Mouse (Mus musculus) left cerebral cortex, adult 2 months (tissue): ENCODE measurements around the gene Osm. TPM values are rescaled to one million over a fixed set of nuclear protein-coding genes. Genes with fewer than 3 reads are reported as not detected.

Source experiments
- DNase-seq, 2 experiments: peaks; one replicate each; pipeline ENCODE4 v3.0.0; 2021 to 2022; ENCODE audit warnings: low spot score in 2 of 2, mixed read lengths in 1 of 2; ENCODE audit errors: extremely low spot score in 1 of 2
- H3K27ac ChIP-seq: fragments of 200-600 bp; 2 replicates; pipeline ENCODE4 v1.8.1; 2022
- H3K4me3 ChIP-seq: fragments of 200-600 bp; 2 replicates; pipeline ENCODE4 v1.8.1; 2022
- CTCF ChIP-seq: fragments of 200-600 bp; IDR thresholded peaks from 2 replicates; pipeline ENCODE4 v1.8.1; 2022; ENCODE audit warnings: antibody characterized with exemption, mild to moderate bottlenecking, moderate library complexity
- intact Hi-C: fragments of 180-260 bp; cut with DNase I; formaldehyde crosslinking; loops from one replicate; pipeline ENCODE4 v1.15.1; 2025
- total RNA-seq, 2 experiments: library from RNA; stranded (reverse); gene quantifications; 2 replicates each; pipeline ENCODE4 v1.2.3; 2021

Gene Osm
- total RNA-seq, 2 experiments from 2014 or later, result not detected

GRCm38 (mm10) chr11:4228463-4228862 lies 7.8 kb upstream of the Osm start:
- Histone ChIP-seq H3K4me3 (no peak overlapping the region), H3K27ac (no peak overlapping the region)
- no peak for TF ChIP-seq CTCF
- no peak for DNase-seq
- intact Hi-C loops, result no loop called here

DNA sequence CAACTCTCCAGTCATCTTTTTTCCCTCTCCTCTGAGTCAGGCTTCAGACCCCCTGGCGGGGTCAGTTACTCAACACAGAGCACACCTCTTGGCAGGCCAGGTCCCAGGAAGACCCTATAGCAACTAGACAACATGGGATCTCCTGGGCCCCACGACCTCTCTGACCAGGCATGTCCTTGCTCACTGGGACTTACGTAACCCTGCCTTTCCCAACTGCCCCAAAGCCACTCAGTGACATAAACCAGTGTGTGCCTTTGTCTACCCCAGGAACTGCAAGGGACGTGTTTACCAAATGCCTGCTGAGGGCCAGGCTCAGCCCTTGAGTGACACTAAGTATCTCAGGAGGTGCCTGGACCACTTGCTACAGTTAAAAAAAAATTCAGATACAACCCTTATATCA lies 6.4 kb upstream of the Osm start:
- intact Hi-C loops, result no loop called here
- H3K27ac ChIP-seq, result no peak overlapping the region
- H3K4me3 ChIP-seq, result no peak overlapping the region
- no peak for TF ChIP-seq CTCF
- no peak for DNase-seq

DNA sequence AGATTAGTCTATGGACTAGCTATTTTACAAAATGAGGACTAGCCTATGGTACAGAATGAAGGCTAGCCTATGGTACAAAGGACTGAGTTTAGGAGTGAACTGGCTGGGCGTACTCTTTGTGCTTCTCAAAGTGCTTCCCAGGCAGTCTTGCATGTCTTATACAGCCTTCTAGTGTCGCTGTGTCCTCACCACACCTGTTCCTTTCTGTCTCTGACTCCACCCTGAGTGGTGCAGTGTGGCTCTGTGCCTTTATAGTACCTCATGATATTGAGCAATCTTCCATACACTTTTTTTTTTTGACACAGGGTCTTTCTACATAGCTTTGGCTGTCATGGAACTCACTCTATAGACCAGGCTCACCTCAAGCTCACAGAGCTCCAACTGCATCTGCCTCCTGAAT lies 4.8 kb upstream of the Osm start:
- Histone ChIP-seq H3K4me3 (no peak overlapping the region), H3K27ac (no peak overlapping the region)
- intact Hi-C loops, result no loop called here
- DNase-seq, result no peak
- TF ChIP-seq CTCF, result no peak

- intact Hi-C loops, result no loop called here
- TF ChIP-seq CTCF, result no peak
- H3K4me3 ChIP-seq, result no peak overlapping the region
These were observed 3.6 kb upstream of the Osm start for GRCm38 (mm10) chr11:4232644-4233043.

GRCm38 (mm10) chr11:4235052-4235655 lies 1.1 kb upstream of the Osm start:
- Histone ChIP-seq H3K27ac (no peak overlapping the region), H3K4me3 (no peak overlapping the region)
- intact Hi-C loops, result no loop called here
- no peak for DNase-seq
- TF ChIP-seq CTCF, result no peak

More at GRCm38 (mm10) chr11:4232644-4233043, 3.6 kb upstream of the Osm start:
- no peak overlapping the region for H3K27ac ChIP-seq
- DNase-seq, result no peak

GRCm38 (mm10) chr11:4236546-4237067 lies 387 bp downstream of the Osm start:
- no peak for TF ChIP-seq CTCF
- intact Hi-C loops, result no loop called here
- DNase-seq, result no peak
- H3K4me3 ChIP-seq, result no peak overlapping the region
- H3K27ac ChIP-seq, result no peak overlapping the region

DNA sequence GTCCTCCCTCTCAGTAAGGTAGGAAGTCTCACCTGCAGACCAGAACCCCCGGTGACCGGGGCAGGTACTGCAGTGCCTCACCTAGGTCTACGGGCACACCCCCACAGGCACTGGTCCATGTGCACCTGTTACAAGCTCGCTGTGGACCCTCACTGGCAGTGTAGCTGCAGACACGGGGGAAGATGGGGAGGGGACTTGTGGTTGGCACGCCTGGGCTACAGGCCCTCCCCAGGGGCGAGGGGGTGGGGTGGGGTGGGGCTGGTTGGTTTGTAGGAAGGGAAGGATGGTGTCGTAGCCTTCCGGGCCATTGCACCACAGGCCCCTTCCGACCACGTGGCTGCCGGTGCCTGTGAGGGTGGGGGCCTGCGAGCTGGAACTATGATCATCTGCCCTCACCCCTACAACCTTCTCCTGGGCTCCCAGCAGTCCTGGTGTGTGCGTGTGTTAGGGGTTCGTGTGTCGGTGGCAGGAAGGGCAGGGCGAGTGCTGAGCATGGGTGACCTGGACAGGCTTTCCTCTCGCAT lies 1.2 kb downstream of the Osm start:
- no peak for TF ChIP-seq CTCF
- no peak for DNase-seq
- Histone ChIP-seq H3K4me3 (no peak overlapping the region), H3K27ac (no peak overlapping the region)
- intact Hi-C loops, result no loop called here

- no peak overlapping the region for H3K27ac ChIP-seq
- intact Hi-C loops, result no loop called here
- DNase-seq, result no peak
- H3K4me3 ChIP-seq, result no peak overlapping the region
- no peak for TF ChIP-seq CTCF
These were observed 1.9 kb downstream of the Osm start for GRCm38 (mm10) chr11:4238167-4238566.

GRCm38 (mm10) chr11:4239691-4240090 lies 3.5 kb downstream of the Osm start:
- intact Hi-C loops, result no loop called here
- Histone ChIP-seq H3K4me3 (no peak overlapping the region), H3K27ac (no peak overlapping the region)
- no peak for TF ChIP-seq CTCF
- no peak for DNase-seq

DNA sequence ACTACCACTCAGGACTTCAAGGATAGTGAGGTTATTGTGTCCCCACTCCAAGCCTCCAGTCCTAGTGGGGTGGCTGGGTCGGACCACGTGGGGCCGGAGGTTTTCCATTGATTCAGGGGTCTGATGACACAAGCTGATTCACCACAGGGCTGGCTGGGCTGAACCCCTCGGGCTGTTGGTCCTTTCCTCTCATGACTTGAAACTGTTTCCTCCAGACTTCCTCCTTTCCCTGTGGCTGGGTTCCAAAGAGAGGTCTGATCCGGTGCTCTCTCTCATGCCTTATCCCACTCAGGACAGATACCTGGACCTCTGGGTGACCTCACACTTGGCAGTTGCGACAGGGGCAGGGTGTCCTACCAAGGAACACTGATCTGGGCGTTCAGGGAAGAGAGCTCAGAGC lies 3.9 kb downstream of the Osm start:
- TF ChIP-seq CTCF, result no peak
- Histone ChIP-seq H3K27ac (no peak overlapping the region), H3K4me3 (no peak overlapping the region)
- DNase-seq, result no peak
- intact Hi-C loops, result no loop called here

GRCm38 (mm10) chr11:4241180-4241579 lies 5.0 kb downstream of the Osm start:
- Histone ChIP-seq H3K27ac (no peak overlapping the region), H3K4me3 (no peak overlapping the region)
- DNase-seq, result no peak
- intact Hi-C loops, result no loop called here
- TF ChIP-seq CTCF, result no peak

GRCm38 (mm10) chr11:4246126-4246525 lies 9.9 kb downstream of the Osm start:
- Histone ChIP-seq H3K27ac (no peak overlapping the region), H3K4me3 (no peak overlapping the region)
- TF ChIP-seq CTCF, result no peak
- no peak for DNase-seq
- intact Hi-C loops, result no loop called here

- DNase-seq, result no peak
- H3K27ac ChIP-seq, result no peak overlapping the region
- no peak overlapping the region for H3K4me3 ChIP-seq
- intact Hi-C loops, result no loop called here
- no peak for TF ChIP-seq CTCF
These were observed 10.4 kb downstream of the Osm start for GRCm38 (mm10) chr11:4246623-4247022.
